Mouse (Mus musculus) MEL (cell line): ENCODE measurements around the gene Ino80. TPM values are rescaled to one million over a fixed set of nuclear protein-coding genes. Genes with fewer than 3 reads are reported as not detected.

ENCODE experiments used
- DNase-seq: peaks from one replicate; pipeline ENCODE4 v3.0.0; 2011; ENCODE audit warnings: low read depth, low spot score
- H3K27ac ChIP-seq: 2 replicates; pipeline ENCODE4 v1.5.1; 2012; ENCODE audit warnings: low read depth, mild to moderate bottlenecking, control low read depth, low read length, moderate library complexity; ENCODE audit not compliant: control insufficient read depth
- H3K27me3 ChIP-seq, 2 experiments: fragments of 150-350 bp in 1 of 2; sonication (generic) in 1 of 2; 2 replicates each; pipeline ENCODE4 v1.6.1; 2012; ENCODE audit warnings: low read length in 2 of 2, mild to moderate bottlenecking in 2 of 2, improper control_type of control experiment in 1 of 2, moderate library complexity in 1 of 2; ENCODE audit not compliant: insufficient read depth in 2 of 2, control insufficient read depth in 1 of 2
- H3K36me3 ChIP-seq, 2 experiments: 2 replicates each; pipeline ENCODE4 v1.6.1; 2012 to 2014; ENCODE audit warnings: low read length in 2 of 2, improper control_type of control experiment in 1 of 2, inconsistent platforms in 1 of 2, mild to moderate bottlenecking in 1 of 2; ENCODE audit not compliant: insufficient read depth in 2 of 2, control insufficient read depth in 1 of 2
- H3K4me1 ChIP-seq, 2 experiments: fragments of 150-350 bp in 1 of 2; sonication (generic) in 1 of 2; 2 replicates each; pipeline ENCODE4 v1.6.1; 2012; ENCODE audit warnings: low read length in 2 of 2, improper control_type of control experiment in 1 of 2, mild to moderate bottlenecking in 1 of 2; ENCODE audit not compliant: insufficient read depth in 2 of 2, control insufficient read depth in 1 of 2
- H3K4me3 ChIP-seq, 2 experiments: fragments of 150-350 bp in 1 of 2; sonication (generic) in 1 of 2; 2 replicates each; pipeline ENCODE4 v1.5.1; 2012; ENCODE audit warnings: low read depth in 2 of 2, low read length in 2 of 2, mild to moderate bottlenecking in 2 of 2, moderate library complexity in 2 of 2, control low read depth in 1 of 2, improper control_type of control experiment in 1 of 2; ENCODE audit not compliant: control insufficient read depth in 1 of 2, insufficient read depth in 1 of 2
- H3K79me2 ChIP-seq: 2 replicates; pipeline ENCODE4 v1.6.1; 2012; ENCODE audit warnings: mild to moderate bottlenecking, low read length, moderate library complexity; ENCODE audit not compliant: control insufficient read depth, poor library complexity, insufficient read depth
- H3K9ac ChIP-seq: 2 replicates; pipeline ENCODE4 v1.6.1; 2012; ENCODE audit warnings: low read depth, mild to moderate bottlenecking, control low read depth, low read length, moderate library complexity; ENCODE audit not compliant: control insufficient read depth, poor library complexity, severe bottlenecking
- H3K9me3 ChIP-seq: fragments of 150-350 bp; sonication (generic); replicated peaks from 2 replicates; pipeline ENCODE4 v1.6.1; 2012; ENCODE audit warnings: mild to moderate bottlenecking, low read length, improper control_type of control experiment, moderate library complexity; ENCODE audit not compliant: insufficient read depth
- ELF1 ChIP-seq: IDR thresholded peaks from 2 replicates; pipeline ENCODE4 v1.6.1; 2014; ENCODE audit warnings: low read depth, mild to moderate bottlenecking, inconsistent platforms, low read length, improper control_type of control experiment, moderate library complexity
- GABPA ChIP-seq: IDR thresholded peaks from 2 replicates; pipeline ENCODE4 v1.6.1; 2012; ENCODE audit warnings: low read depth, mild to moderate bottlenecking, inconsistent platforms, low read length, improper control_type of control experiment, moderate library complexity
- HCFC1 ChIP-seq: IDR thresholded peaks from 2 replicates; pipeline ENCODE4 v1.6.1; 2012; ENCODE audit warnings: low read depth, mild to moderate bottlenecking, inconsistent platforms, low read length, improper control_type of control experiment, moderate library complexity
- JUND ChIP-seq: IDR thresholded peaks from 2 replicates; pipeline ENCODE4 v1.6.1; 2011; ENCODE audit warnings: low read depth, mild to moderate bottlenecking, improper control_type of control experiment, low read length
- MAX ChIP-seq: IDR thresholded peaks from 2 replicates; pipeline ENCODE4 v1.6.1; 2011; ENCODE audit warnings: low read length, improper control_type of control experiment
- MXI1 ChIP-seq: IDR thresholded peaks from 2 replicates; pipeline ENCODE4 v1.6.1; 2011; ENCODE audit warnings: mild to moderate bottlenecking, low read depth, low read length, improper control_type of control experiment
- NELFE ChIP-seq: IDR thresholded peaks from 2 replicates; pipeline ENCODE4 v1.6.1; 2011; ENCODE audit warnings: low read depth, low read length, improper control_type of control experiment
- POLR2AphosphoS2 ChIP-seq: IDR thresholded peaks from 2 replicates; pipeline ENCODE4 v1.6.1; 2011; ENCODE audit warnings: low read length, improper control_type of control experiment
- UBTF ChIP-seq: IDR thresholded peaks from 2 replicates; pipeline ENCODE4 v1.6.1; 2012; ENCODE audit warnings: low read depth, mild to moderate bottlenecking, inconsistent platforms, low read length, improper control_type of control experiment, moderate library complexity, borderline replicate concordance; ENCODE audit not compliant: insufficient read depth
- USF1 ChIP-seq: IDR thresholded peaks from 2 replicates; pipeline ENCODE4 v1.6.1; 2014; ENCODE audit warnings: low read depth, mild to moderate bottlenecking, inconsistent platforms, low read length, improper control_type of control experiment, moderate library complexity
- ZC3H11A ChIP-seq: IDR thresholded peaks from 2 replicates; pipeline ENCODE4 v1.6.1; 2012; ENCODE audit warnings: low read depth, mild to moderate bottlenecking, inconsistent platforms, low read length, improper control_type of control experiment
- polyA plus RNA-seq, 2 experiments: library from polyadenylated mRNA; stranded (reverse) in 1 of 2; unstranded in 1 of 2; fragments of >175 nt in 1 of 2; fragments of >200 nt in 1 of 2; gene quantifications; 2 replicates each; pipeline versions ENCODE4 v1.2.1 to v1.2.4; 2012; ENCODE audit warnings: low replicate concordance in 2 of 2, low read depth in 1 of 2; ENCODE audit not compliant: insufficient read length in 2 of 2, insufficient read depth in 1 of 2, missing spikeins in 1 of 2
- total RNA-seq: library from RNA; depleted of rRNA; stranded (reverse); fragments of 300-350 nt; gene quantifications from 2 replicates; pipeline ENCODE4 v1.2.3, GENCODE M21; 2012

The Ino80 gene
- total and polyA plus RNA-seq, 3 experiments, result 13.9 to 37.9 (median 23.1) TPM

DNA sequence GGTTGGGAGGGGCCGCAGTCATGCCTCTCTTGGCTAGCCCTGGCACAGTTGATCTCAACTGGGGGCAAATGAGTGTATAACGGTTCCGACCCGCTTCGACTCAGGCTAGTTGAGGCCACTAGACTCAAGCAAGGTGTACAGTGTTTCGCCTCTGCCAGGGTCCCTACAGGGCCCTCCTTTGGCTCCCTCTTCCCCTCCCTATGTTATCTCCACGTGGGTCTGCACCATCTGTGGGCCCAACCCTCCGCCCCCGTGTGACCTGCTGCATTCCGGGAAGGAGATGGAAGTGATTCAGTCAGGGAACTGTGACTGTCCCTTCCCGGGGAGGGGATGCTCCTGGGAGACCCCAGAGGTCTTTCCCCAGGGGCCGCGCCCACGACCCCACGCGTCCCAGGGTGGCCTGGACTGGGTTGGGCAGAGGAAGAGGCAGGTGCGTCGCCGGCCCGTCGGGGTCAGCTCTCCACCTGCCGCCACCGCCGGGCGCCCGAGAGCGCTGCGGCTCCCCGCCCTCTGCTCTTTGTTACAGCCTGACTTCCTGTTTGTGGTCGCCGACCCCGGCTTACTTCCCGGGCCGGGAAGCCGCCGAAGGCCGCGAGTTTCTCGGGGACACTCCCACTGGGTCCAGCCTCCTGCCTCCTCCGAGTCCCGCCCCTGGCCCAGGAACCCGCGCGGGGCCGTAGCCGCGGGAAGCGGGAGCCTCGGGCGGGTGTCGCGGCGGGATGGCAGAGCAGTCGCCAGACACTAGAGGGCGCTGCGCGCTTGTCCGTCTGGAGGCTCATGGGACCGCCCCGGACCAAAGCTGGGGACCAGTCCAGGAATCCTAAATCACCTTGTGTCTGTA lies 139.8 kb downstream of the Ino80 start (continued):
- TF ChIP-seq UBTF (0 out of 2 replicates have a peak, but pooled peaks have one; percentile 76), JUND (no peak), MXI1 (peak; percentile 39; the same call in 1 of the 2 replicates), GABPA (no peak), ELF1 (peak; percentile 50; the same call in 1 of the 2 replicates), USF1 (no peak)

GRCm38 (mm10) chr2:119336470-119336869 lies 141.0 kb downstream of the Ino80 start:
- Histone ChIP-seq H3K27me3 (no peaks in the 10 kb centered on the region), H3K4me1 (peaks cover 2 to 15% of the 10 kb centered on the region in 2 experiments; a peak in 3 of 4 replicates), H3K79me2 (no peaks in the 10 kb centered on the region; the same call in 1 of the 2 replicates), H3K36me3 (peaks cover 0 to 6% of the 10 kb centered on the region in 2 experiments; a peak in 2 of 4 replicates), H3K27ac (no peak overlapping the region), H3K4me3 (no peak overlapping the region), H3K9me3 (no peaks in the 10 kb centered on the region), H3K9ac (no peak overlapping the region)
- no peak for DNase-seq
- no peak for TF ChIP-seq NELFE
- TF ChIP-seq USF1, result no peak
- no peak for TF ChIP-seq POLR2AphosphoS2
- no peak for TF ChIP-seq MAX
- TF ChIP-seq HCFC1, result no peak
- TF ChIP-seq ELF1, result no peak

DNA sequence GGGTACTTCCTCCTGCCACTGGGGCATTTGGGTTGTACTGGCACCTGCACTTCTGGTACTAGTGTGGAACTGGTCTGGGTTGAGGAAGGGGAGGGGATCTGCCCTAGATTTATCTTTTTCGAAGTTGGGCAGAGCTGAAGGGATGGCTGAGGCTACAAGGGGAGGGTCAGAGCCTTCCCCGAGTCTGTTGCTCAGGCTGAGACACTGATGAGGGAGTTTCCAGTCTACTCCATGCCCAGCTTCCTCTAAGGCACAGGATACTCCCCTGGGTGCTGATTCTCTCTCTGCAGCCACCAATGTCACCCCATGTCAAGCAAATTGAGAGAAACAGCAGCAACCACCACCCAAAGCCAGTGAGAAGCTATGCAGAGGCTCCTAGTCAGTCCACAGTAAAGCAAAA lies 141.5 kb downstream of the Ino80 start:
- no peaks in the 10 kb centered on the region; the same call in 1 of the 2 replicates for H3K79me2 ChIP-seq
- no peak for DNase-seq
- no peaks in the 10 kb centered on the region for H3K9me3 ChIP-seq
- no peaks in the 10 kb centered on the region for H3K27me3 ChIP-seq
- no peak overlapping the region for H3K9ac ChIP-seq
- H3K27ac ChIP-seq, result no peak overlapping the region
- H3K4me3 ChIP-seq, result no peak overlapping the region
- peaks cover 0 to 6% of the 10 kb centered on the region in 2 experiments; a peak in 2 of 4 replicates for H3K36me3 ChIP-seq
- TF ChIP-seq ZC3H11A, result no peak
- peaks cover 2 to 15% of the 10 kb centered on the region in 2 experiments; a peak in 3 of 4 replicates for H3K4me1 ChIP-seq
